Mouse (Mus musculus) CH12.LX (cell line): Measurements from ENCODE around the gene Vmn1r222. TPM values are rescaled to one million over a fixed set of nuclear protein-coding genes. Genes with fewer than 3 reads are reported as not detected.

Source experiments
- DNase-seq: peaks from one replicate; pipeline ENCODE4 v3.0.0-alpha.2; 2013; ENCODE audit errors: extremely low read depth
- H3K27ac ChIP-seq: 2 replicates; pipeline ENCODE4 v1.5.1; 2012; ENCODE audit warnings: low read depth, mild to moderate bottlenecking, control low read depth, moderate library complexity; ENCODE audit not compliant: insufficient read depth
- H3K27me3 ChIP-seq: replicated peaks from 2 replicates; pipeline ENCODE3; 2012; ENCODE audit warnings: inconsistent platforms
- H3K36me3 ChIP-seq, 2 experiments: replicated peaks in 1 of 2; 2 replicates each; pipeline versions ENCODE3 to v1.6.1; 2012; ENCODE audit warnings: inconsistent platforms in 1 of 2, low read length in 1 of 2, mild to moderate bottlenecking in 1 of 2, mixed read lengths in 1 of 2, moderate library complexity in 1 of 2; ENCODE audit not compliant: control insufficient read depth in 1 of 2, insufficient read depth in 1 of 2
- H3K4me1 ChIP-seq, 2 experiments: 2 replicates each; pipeline ENCODE4 v1.6.1; 2012; ENCODE audit warnings: inconsistent platforms in 1 of 2, moderate library complexity in 1 of 2; ENCODE audit not compliant: insufficient read depth in 2 of 2, control insufficient read depth in 1 of 2
- H3K4me2 ChIP-seq: 2 replicates; pipeline ENCODE4 v1.6.1; 2012; ENCODE audit warnings: low read depth, mild to moderate bottlenecking, control low read depth; ENCODE audit not compliant: poor library complexity, insufficient read depth, severe bottlenecking
- H3K4me3 ChIP-seq, 3 experiments: fragments of 150-350 bp in 1 of 3; sonication (generic) in 1 of 3; replicated peaks in 1 of 3; 2 replicates each; pipeline versions ENCODE3 to v1.5.1; 2011 to 2012; ENCODE audit warnings: low read depth in 2 of 3, low read length in 2 of 3, mild to moderate bottlenecking in 2 of 3, moderate library complexity in 2 of 3, control low read depth in 1 of 3, improper control_type of control experiment in 1 of 3, inconsistent platforms in 1 of 3, mixed read lengths in 1 of 3; ENCODE audit not compliant: poor library complexity in 1 of 3
- H3K79me2 ChIP-seq: replicated peaks from 2 replicates; pipeline ENCODE4 v1.6.1; 2012; ENCODE audit warnings: mild to moderate bottlenecking, moderate library complexity; ENCODE audit not compliant: control insufficient read depth, poor library complexity, insufficient read depth, severe bottlenecking; ENCODE audit errors: extremely low read depth
- H3K9ac ChIP-seq: 2 replicates; pipeline ENCODE4 v1.6.1; 2012; ENCODE audit warnings: low read depth, mild to moderate bottlenecking, control low read depth, moderate library complexity; ENCODE audit not compliant: insufficient read depth
- H3K9me3 ChIP-seq: replicated peaks from 2 replicates; pipeline ENCODE3; 2012; ENCODE audit warnings: low read length, inconsistent platforms, mixed read lengths
- BHLHE40 ChIP-seq: IDR thresholded peaks from 2 replicates; pipeline ENCODE4 v1.6.1; 2011; ENCODE audit warnings: mild to moderate bottlenecking, low read depth, low read length, improper control_type of control experiment
- CHD1 ChIP-seq: IDR thresholded peaks from 2 replicates; pipeline ENCODE4 v1.6.1; 2012; ENCODE audit warnings: low read depth, low read length, improper control_type of control experiment, inconsistent platforms
- CHD2 ChIP-seq: IDR thresholded peaks from 2 replicates; pipeline ENCODE4 v1.6.1; 2011; ENCODE audit warnings: low read length, improper control_type of control experiment
- CTCF ChIP-seq, 2 experiments: IDR thresholded peaks in 1 of 2; conservative IDR thresholded peaks in 1 of 2; 2 replicates each; pipeline ENCODE4 v1.5.1; 2011 to 2012; ENCODE audit warnings: low read depth in 2 of 2, low read length in 2 of 2, improper control_type of control experiment in 1 of 2, inconsistent platforms in 1 of 2, mild to moderate bottlenecking in 1 of 2, moderate library complexity in 1 of 2
- ETS1 ChIP-seq: conservative IDR thresholded peaks from 2 replicates; pipeline ENCODE4 v1.6.1; 2012; ENCODE audit warnings: low read depth, mild to moderate bottlenecking, inconsistent platforms, low read length, improper control_type of control experiment, moderate library complexity
- GABPA ChIP-seq: IDR thresholded peaks from 2 replicates; pipeline ENCODE4 v1.6.1; 2012; ENCODE audit warnings: low read depth, low read length, improper control_type of control experiment, inconsistent platforms; ENCODE audit not compliant: insufficient replicate concordance
- HCFC1 ChIP-seq: IDR thresholded peaks from 2 replicates; pipeline ENCODE4 v1.6.1; 2012; ENCODE audit warnings: low read depth, mild to moderate bottlenecking, inconsistent platforms, low read length, improper control_type of control experiment
- JUN ChIP-seq: IDR thresholded peaks from 2 replicates; pipeline ENCODE4 v1.6.1; 2011; ENCODE audit warnings: low read depth, mild to moderate bottlenecking, low read length, improper control_type of control experiment, moderate library complexity; ENCODE audit not compliant: insufficient read depth
- MYC ChIP-seq: IDR thresholded peaks from 2 replicates; pipeline ENCODE4 v1.6.1; 2011; ENCODE audit warnings: low read depth, mild to moderate bottlenecking, improper control_type of control experiment, low read length
- NELFE ChIP-seq: IDR thresholded peaks from 2 replicates; pipeline ENCODE4 v1.6.1; 2011; ENCODE audit warnings: low read depth, low read length, improper control_type of control experiment
- PAX5 ChIP-seq: IDR thresholded peaks from 2 replicates; pipeline ENCODE4 v1.6.1; 2012; ENCODE audit warnings: low read length, inconsistent platforms, mixed read lengths
- RCOR1 ChIP-seq: conservative IDR thresholded peaks from 2 replicates; pipeline ENCODE4 v1.6.1; 2012; ENCODE audit warnings: low read depth, mild to moderate bottlenecking, inconsistent platforms, low read length, improper control_type of control experiment
- SIN3A ChIP-seq: IDR thresholded peaks from 2 replicates; pipeline ENCODE4 v1.6.1; 2012; ENCODE audit warnings: low read length, improper control_type of control experiment, inconsistent platforms
- TBP ChIP-seq: conservative IDR thresholded peaks from 2 replicates; pipeline ENCODE4 v1.6.1; 2011; ENCODE audit warnings: low read depth, low read length, improper control_type of control experiment
- ZC3H11A ChIP-seq: IDR thresholded peaks from 2 replicates; pipeline ENCODE4 v1.6.1; 2012; ENCODE audit warnings: low read depth, mild to moderate bottlenecking, inconsistent platforms, low read length, improper control_type of control experiment
- dilution Hi-C: fragments of 300-500 bp; cut with MboI; formaldehyde crosslinking; loops from 2 replicates; pipeline ENCODE4 v1.14.3; 2020; ENCODE audit warnings: low sequenced_read_pairs; ENCODE audit not compliant: extremely low pct_unique_long_range_greater_than_20kb, extremely low pct_ligation_motif_present
- in situ Hi-C: fragments of 300-500 bp; cut with MboI; formaldehyde crosslinking; loops from 3 replicates; pipeline ENCODE4 v1.14.3; 2019; ENCODE audit warnings: low sequenced_read_pairs, low pct_ligation_motif_present, low pct_unique_long_range_greater_than_20kb, mixed read lengths
- polyA plus RNA-seq: library from polyadenylated mRNA; unstranded; fragments of >175 nt; gene quantifications from 2 replicates; pipeline ENCODE4 v1.2.1, GENCODE M21; 2012; ENCODE audit warnings: low read depth; ENCODE audit not compliant: insufficient read length
- total RNA-seq, 2 experiments: library from RNA; depleted of rRNA; stranded (reverse); fragments of 300-350 nt in 1 of 2; fragments of >200 nt in 1 of 2; gene quantifications; 2 replicates each; pipeline ENCODE4 v1.2.3; 2012 to 2014

The Vmn1r222 gene
- total and polyA plus RNA-seq, 3 experiments = not detected

GRCm38 (mm10) chr13:23187875-23188274 lies 47.9 kb downstream of the Vmn1r222 start, which contains the start of gene Vmn1r220:
Vmn1r220 (minus strand) TSS chr13:23187975.
- Histone ChIP-seq H3K27ac (no peak within 1 kb of the TSS), H3K4me3 (no peak within 1 kb of the TSS), H3K9me3 (no peaks in the 10 kb centered on the region), H3K79me2 (no peaks in the 10 kb centered on the region), H3K4me2 (no peak within 1 kb of the TSS), H3K36me3 (no peaks in the 10 kb centered on the region), H3K27me3 (no peaks in the 10 kb centered on the region), H3K9ac (no peak within 1 kb of the TSS), H3K4me1 (no peaks in the 10 kb centered on the region)
- no peak for DNase-seq
- TF ChIP-seq HCFC1 (no peak), CHD1 (no peak), CTCF (conservative IDR thresholded peaks at IDR 0.05 in 1 of 2, IDR thresholded peaks at IDR 0.05 in 1 of 2; ENCODE audit: low read depth in 2 of 2, low read length in 2 of 2) (no peak), TBP (no peak), JUN (no peak), ETS1 (no peak), BHLHE40 (no peak), NELFE (no peak), ZC3H11A (no peak), GABPA (no peak), MYC (no peak), PAX5 (no peak), CHD2 (no peak), SIN3A (no peak), RCOR1 (no peak)
- dilution Hi-C loops = no loop called here
- in situ Hi-C loops = no loop called here

Other genes starting within 250 kb of the Vmn1r222 start
- not detected in 2 replicates for gene Vmn1r213, start 228.3 kb downstream of the Vmn1r222 start, total RNA-seq (2012; rRNA removed)
- gene Vmn1r213, start 228.3 kb downstream of the Vmn1r222 start, total RNA-seq (2014; rRNA removed) = not detected in 2 replicates
- gene Vmn1r213, start 228.3 kb downstream of the Vmn1r222 start, polyA plus RNA-seq = not detected in 2 replicates
- gene Vmn1r214, start 205.5 kb downstream of the Vmn1r222 start, total RNA-seq (2012; rRNA removed) = not detected in 2 replicates
- not detected in 2 replicates for gene Vmn1r214, start 205.5 kb downstream of the Vmn1r222 start, total RNA-seq (2014; rRNA removed)
- not detected in 2 replicates for gene Vmn1r214, start 205.5 kb downstream of the Vmn1r222 start, polyA plus RNA-seq
- not detected in 2 replicates for gene Vmn1r215, start 167.9 kb downstream of the Vmn1r222 start, total RNA-seq (2012; rRNA removed)
- gene Vmn1r215, start 167.9 kb downstream of the Vmn1r222 start, total RNA-seq (2014; rRNA removed) = not detected in 2 replicates
- not detected in 2 replicates for gene Vmn1r215, start 167.9 kb downstream of the Vmn1r222 start, polyA plus RNA-seq
- gene Vmn1r217, start 117.7 kb downstream of the Vmn1r222 start, total RNA-seq (2012; rRNA removed) = not detected in 2 replicates
- gene Vmn1r217, start 117.7 kb downstream of the Vmn1r222 start, total RNA-seq (2014; rRNA removed) = not detected in 2 replicates
- not detected in 2 replicates for gene Vmn1r217, start 117.7 kb downstream of the Vmn1r222 start, polyA plus RNA-seq
- gene Vmn1r218, start 102.8 kb downstream of the Vmn1r222 start, total RNA-seq (2012; rRNA removed) = not detected in 2 replicates
- gene Vmn1r218, start 102.8 kb downstream of the Vmn1r222 start, total RNA-seq (2014; rRNA removed) = not detected in 2 replicates
- gene Vmn1r218, start 102.8 kb downstream of the Vmn1r222 start, polyA plus RNA-seq = not detected in 2 replicates
- gene Vmn1r219, start 76.6 kb downstream of the Vmn1r222 start, total RNA-seq (2012; rRNA removed) = not detected in 2 replicates
- gene Vmn1r219, start 76.6 kb downstream of the Vmn1r222 start, total RNA-seq (2014; rRNA removed) = not detected in 2 replicates
- gene Vmn1r219, start 76.6 kb downstream of the Vmn1r222 start, polyA plus RNA-seq = not detected in 2 replicates
- gene Vmn1r220, start 48.0 kb downstream of the Vmn1r222 start, total RNA-seq (2012; rRNA removed) = not detected in 2 replicates
- gene Vmn1r220, start 48.0 kb downstream of the Vmn1r222 start, total RNA-seq (2014; rRNA removed) = not detected in 2 replicates
- not detected in 2 replicates for gene Vmn1r220, start 48.0 kb downstream of the Vmn1r222 start, polyA plus RNA-seq
- gene Vmn1r221, start 21.8 kb downstream of the Vmn1r222 start, total RNA-seq (2012; rRNA removed) = not detected in 2 replicates
- not detected in 2 replicates for gene Vmn1r221, start 21.8 kb downstream of the Vmn1r222 start, total RNA-seq (2014; rRNA removed)
- gene Vmn1r221, start 21.8 kb downstream of the Vmn1r222 start, polyA plus RNA-seq = not detected in 2 replicates
- gene Vmn1r223, start 11.2 kb upstream of the Vmn1r222 start, total RNA-seq (2012; rRNA removed) = not detected in 2 replicates
- gene Vmn1r223, start 11.2 kb upstream of the Vmn1r222 start, total RNA-seq (2014; rRNA removed) = not detected in 2 replicates
- 0.06 TPM in 1 of 2 replicates, not detected in the other for gene Vmn1r223, start 11.2 kb upstream of the Vmn1r222 start, polyA plus RNA-seq
- 10.3 and 12.3 TPM in 2 replicates for gene Zfp322a, start 133.3 kb upstream of the Vmn1r222 start, total RNA-seq (2012; rRNA removed)
- gene Zfp322a, start 133.3 kb upstream of the Vmn1r222 start, total RNA-seq (2014; rRNA removed) = 17.7 and 20.0 TPM in 2 replicates
- gene Zfp322a, start 133.3 kb upstream of the Vmn1r222 start, polyA plus RNA-seq = 10.3 and 10.5 TPM in 2 replicates
- 10.1 and 13.1 TPM in 2 replicates for gene Abt1, start 187.9 kb upstream of the Vmn1r222 start, total RNA-seq (2012; rRNA removed)
- gene Abt1, start 187.9 kb upstream of the Vmn1r222 start, total RNA-seq (2014; rRNA removed) = 14.4 and 15.4 TPM in 2 replicates
- gene Abt1, start 187.9 kb upstream of the Vmn1r222 start, polyA plus RNA-seq = 11.7 and 12.9 TPM in 2 replicates
- gene Btn1a1, start 230.0 kb upstream of the Vmn1r222 start, total RNA-seq (2012; rRNA removed) = 0.38 and 0.51 TPM in 2 replicates
- 0.20 TPM in 2 replicates for gene Btn1a1, start 230.0 kb upstream of the Vmn1r222 start, total RNA-seq (2014; rRNA removed)
- 0.08 and 0.21 TPM in 2 replicates for gene Btn1a1, start 230.0 kb upstream of the Vmn1r222 start, polyA plus RNA-seq